Mouse (Mus musculus) spleen, adult 12 weeks (tissue): ENCODE data around the gene Izumo1r.

ENCODE experiments used
- DNase-seq: peaks from one replicate; pipeline ENCODE4 v3.0.0; 2022; ENCODE audit warnings: low spot score

Gene Izumo1r

GRCm38 (mm10) chr9:14903581-14904378 lies at the start of gene Izumo1r:
Izumo1r (minus strand) TSS chr9:14903949.
- DNase-seq, result no peak

GRCm38 (mm10) chr9:14951072-14951471 lies 47.3 kb upstream of the Izumo1r start:
- DNase-seq, result no peak

- no peak for DNase-seq
Measured at GRCm38 (mm10) chr9:14948843-14949242, 45.1 kb upstream of the Izumo1r start.

DNA sequence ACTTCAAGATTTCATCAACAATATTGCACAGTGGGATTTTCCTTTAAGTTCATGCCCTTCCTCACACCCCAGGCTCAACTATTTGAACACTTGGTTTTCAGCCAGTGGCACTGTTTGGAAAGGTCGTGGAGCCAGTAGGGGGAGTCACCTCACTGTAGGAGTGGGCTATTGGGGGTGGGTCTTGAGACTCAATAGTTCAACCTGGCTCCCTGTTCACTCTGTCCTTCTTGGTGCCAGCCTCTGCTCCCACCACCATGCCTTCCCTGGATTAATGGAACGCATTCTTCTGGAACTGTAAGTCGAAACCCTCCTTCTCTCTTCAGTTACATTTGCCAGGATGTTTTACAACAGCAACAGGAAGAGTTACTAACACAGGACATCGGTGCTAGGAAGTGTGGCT lies 42.9 kb upstream of the Izumo1r start:
- no peak for DNase-seq

DNA sequence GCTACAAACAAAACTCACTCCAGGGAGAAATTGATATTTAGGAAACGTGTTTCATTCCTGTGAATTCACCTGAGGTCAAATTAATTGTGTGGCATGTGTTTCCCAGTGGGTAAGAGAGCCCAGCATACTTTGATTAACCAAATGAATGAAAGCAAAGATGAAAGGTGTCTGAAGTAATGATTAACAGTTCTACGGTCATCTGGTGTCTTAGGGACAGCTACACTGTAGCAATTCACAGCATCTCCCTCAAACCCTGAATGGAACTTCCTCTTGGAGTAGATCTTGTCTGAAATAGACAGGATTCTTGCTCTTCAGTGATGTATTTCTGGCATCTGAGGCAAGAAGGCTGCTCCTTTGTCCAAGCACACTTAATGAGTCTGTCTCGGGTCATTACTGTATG lies 42.2 kb upstream of the Izumo1r start:
- DNase-seq, result no peak

GRCm38 (mm10) chr9:14942143-14942720 lies 38.5 kb upstream of the Izumo1r start:
- no peak for DNase-seq

GRCm38 (mm10) chr9:14939610-14940009 lies 35.9 kb upstream of the Izumo1r start:
- DNase-seq, result no peak

GRCm38 (mm10) chr9:14937308-14937707 lies 33.6 kb upstream of the Izumo1r start:
- DNase-seq, result no peak

- DNase-seq, result no peak
Measured at GRCm38 (mm10) chr9:14934851-14935250, 31.1 kb upstream of the Izumo1r start.

- no peak for DNase-seq
Measured at GRCm38 (mm10) chr9:14931943-14932342, 28.2 kb upstream of the Izumo1r start.

DNA sequence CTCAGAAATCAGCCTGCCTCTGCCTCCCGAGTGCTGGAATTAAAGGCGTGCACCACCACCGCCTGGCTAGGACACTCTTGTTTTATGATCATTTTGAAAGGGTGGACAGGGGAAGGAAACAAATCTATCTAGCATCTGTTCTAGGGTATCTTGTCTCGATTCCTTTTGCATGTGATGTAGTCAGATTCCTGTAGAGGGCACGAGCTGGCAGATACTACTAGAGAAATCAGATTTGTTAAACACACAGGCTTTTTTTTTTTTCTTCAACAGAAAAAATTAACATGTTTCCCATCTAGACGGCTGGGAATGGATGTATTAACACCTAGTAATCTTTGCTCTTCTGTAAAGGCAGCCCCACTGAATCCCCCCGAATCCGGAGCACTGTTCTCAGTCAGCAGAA lies 27.5 kb upstream of the Izumo1r start:
- DNase-seq, result no peak

GRCm38 (mm10) chr9:14926593-14926992 lies 22.8 kb upstream of the Izumo1r start:
- DNase-seq, result peak; percentile 19

DNA sequence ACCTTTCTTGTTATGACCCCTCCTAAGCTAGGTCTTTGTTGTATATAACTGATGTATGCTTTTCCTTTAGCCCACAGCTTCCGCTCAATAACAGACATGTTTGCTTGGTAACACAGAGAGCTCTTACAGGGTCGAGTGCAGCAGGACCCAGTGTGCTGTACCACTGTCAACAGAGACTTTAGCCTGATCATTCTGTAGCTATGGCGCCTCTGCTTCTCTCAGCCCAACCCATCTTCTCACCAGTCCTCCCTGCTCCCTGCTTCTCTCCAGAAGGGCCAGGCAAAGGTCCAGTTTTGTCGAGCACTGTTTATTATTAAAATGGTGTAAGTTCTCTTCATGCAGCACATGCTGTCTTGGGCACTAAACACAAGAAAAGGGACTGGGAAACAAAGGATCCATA lies 19.9 kb upstream of the Izumo1r start:
- DNase-seq, result no peak

- DNase-seq, result no peak
Measured at GRCm38 (mm10) chr9:14921971-14922560, 18.3 kb upstream of the Izumo1r start.

- no peak for DNase-seq
Measured at GRCm38 (mm10) chr9:14921254-14921653, 17.5 kb upstream of the Izumo1r start.

DNA sequence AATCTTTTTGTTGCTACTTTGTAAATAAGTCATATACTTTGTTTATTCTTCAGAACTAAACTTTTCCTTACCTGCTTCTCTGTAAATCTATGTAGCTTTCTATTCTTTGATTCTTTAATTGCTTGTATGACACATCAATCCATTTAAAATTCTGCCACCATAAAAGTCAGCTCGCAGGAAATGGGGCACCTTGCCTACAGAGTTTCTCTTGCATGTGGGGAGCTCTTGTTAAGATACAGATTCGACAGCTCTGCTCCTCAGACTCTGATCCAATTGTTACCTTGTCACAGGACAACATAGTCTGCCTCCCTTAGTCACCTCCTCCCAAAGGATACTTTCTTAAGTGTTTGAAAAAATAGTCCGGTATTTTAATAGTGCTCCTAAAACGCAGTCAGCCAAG lies 16.9 kb upstream of the Izumo1r start:
- DNase-seq, result no peak

DNA sequence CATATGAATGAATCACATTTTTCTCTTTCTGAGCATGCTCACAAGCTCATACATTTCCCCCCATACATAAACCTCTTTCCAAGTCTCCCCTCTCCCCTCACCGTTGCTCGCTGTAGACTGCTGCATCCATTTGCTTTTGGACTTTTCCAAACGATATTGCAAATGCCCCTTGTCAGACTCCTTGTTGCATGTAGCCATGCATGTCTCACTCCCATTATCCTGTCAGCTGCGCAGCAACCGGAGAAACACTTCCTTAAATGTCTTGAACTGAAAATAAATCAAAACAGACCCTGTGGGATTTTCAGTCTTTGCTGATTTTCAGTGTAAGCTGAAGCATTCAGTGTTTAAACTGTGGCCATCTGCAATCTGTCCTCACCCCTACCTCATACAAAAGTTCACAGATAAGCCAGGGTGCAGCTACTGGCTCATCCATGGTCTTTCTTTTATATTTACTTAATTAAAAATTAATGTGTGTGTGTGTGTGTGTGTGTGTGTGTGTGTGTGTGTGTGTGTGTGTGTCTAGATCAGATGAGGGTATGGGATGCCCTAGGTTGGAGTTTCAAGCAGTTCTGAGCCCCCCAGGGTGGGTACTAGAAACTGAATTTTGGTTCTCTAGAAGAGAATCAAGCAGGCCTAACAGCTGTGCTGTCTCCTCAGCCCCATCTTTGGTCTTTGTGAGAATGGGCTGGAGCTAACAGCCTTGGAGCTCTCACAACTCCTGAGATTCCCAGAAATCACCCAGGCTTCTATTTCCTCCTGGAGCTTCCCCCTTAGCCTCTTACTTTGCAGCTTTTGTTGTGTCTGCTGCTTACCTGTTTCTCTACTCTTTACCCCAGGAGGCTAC lies 15.3 kb upstream of the Izumo1r start:
- no peak for DNase-seq

DNA sequence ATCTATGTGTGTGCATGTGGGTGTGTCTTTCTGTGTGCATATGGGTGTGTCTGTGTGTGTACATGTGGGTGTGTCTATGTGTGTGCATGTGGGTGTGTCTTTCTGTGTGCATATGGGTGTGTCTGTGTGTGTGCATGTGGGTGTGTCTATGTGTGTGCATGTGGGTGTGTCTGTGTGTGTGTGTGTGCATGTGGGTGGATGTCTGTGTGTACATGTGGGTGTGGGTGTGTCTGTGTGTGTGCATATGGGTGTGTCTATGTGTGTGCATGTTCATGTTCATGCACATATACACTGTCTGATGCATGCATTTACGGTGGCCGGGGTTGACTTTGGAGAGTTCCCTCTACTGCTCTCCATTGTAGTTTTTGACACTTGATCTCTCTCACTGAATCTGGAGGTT lies 13.9 kb upstream of the Izumo1r start:
- no peak for DNase-seq

GRCm38 (mm10) chr9:14912037-14912436 lies 8.3 kb upstream of the Izumo1r start:
- no peak for DNase-seq

DNA sequence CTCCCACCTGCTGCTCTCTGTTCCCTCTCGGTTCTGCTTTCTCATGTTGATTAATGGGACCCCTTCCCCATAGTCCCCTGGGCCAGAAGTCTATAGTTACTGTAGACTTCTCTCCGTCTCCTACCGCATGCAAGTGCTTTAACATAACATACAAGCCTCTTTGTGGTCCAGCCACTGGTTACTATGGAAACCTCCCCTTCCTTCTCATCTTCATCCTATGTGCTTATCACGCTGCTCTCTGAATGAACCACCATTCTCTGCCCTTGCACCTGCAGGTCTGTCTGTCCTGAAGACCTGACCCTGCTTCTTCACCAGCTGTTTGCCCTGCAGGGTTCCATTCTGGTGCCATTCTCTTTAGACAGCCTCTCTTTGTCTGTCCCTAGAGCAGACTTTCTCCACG lies 6.2 kb upstream of the Izumo1r start:
- DNase-seq, result no peak

DNA sequence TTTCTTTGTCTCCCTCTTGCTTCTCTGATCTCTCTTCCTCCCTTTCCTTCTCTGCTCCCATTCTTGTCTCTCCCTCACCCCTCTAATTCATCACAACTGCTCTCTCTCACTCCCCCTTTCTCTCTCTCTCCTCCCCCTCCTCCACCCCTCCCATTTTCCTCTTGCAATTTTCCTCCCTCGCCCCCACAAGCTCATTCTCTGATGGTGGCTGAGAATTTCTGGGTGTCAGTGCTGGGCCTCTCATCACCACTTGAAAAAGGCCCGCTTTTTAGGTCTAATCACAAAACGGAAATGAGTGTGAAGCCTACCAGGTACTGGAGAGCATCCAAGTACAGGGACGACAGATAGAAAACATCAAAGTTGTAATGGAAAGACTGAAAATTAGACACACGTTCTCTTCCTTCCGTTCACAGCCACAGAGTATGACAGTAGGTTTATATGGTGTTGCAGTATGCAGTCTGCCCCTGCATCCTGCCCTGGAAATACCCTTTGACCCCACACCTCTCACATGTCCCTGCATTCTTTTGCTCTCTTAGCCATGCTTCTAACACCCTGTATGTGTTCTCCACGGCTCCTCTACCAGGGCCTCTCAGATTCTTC lies 4.2 kb upstream of the Izumo1r start:
- no peak for DNase-seq

DNA sequence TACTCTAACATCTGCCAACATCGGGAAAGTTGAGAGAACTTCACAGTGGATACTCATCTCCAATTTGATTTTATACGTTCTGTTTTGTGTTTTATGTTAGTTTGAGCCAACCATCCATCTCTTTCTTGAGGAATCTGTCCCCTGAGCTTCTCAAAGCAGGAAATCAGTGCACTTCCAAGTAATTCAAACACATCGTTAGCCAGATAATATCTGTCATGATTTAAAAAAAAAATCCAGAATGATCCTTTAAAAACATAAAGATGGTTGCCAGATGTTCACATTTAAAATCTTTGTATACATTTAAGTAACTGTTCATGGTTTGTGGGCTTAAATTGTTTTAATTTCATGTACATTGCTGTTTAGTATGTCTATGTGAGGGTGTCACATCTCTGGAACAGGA lies 2.2 kb upstream of the Izumo1r start:
- DNase-seq, result no peak
